Mouse (Mus musculus): ENCODE results near the gene Pan2. TPM values are rescaled to one million over a fixed set of nuclear protein-coding genes. Genes with fewer than 3 reads are reported as not detected.
"Not testable (repeated sequence)": the region's sequence is repeated elsewhere in the genome, so short reads cannot be mapped to it uniquely, and the experiment has no call there.

Pan2 gene
- total RNA-seq (2018; cell fraction: chromatin; rRNA removed): 10 to 100 TPM in 25 of 26 experiments, 1 to 10 TPM in 1; 8.8 to 51.1 (median 37.7) TPM
- 1 to 10 TPM; 2.2 to 6.0 (median 3.9) TPM for total RNA-seq (2018; cell fraction: cytosol; rRNA removed)
- total RNA-seq (2018; cell fraction: nucleus; rRNA removed): 10 to 100 TPM in 25 of 26 experiments, 1 to 10 TPM in 1; 9.7 to 45.3 (median 22.1) TPM
- polyA plus RNA-seq (2018): 2.9 to 5.7 TPM (median 3.4 TPM) in 3 replicates

DNA sequence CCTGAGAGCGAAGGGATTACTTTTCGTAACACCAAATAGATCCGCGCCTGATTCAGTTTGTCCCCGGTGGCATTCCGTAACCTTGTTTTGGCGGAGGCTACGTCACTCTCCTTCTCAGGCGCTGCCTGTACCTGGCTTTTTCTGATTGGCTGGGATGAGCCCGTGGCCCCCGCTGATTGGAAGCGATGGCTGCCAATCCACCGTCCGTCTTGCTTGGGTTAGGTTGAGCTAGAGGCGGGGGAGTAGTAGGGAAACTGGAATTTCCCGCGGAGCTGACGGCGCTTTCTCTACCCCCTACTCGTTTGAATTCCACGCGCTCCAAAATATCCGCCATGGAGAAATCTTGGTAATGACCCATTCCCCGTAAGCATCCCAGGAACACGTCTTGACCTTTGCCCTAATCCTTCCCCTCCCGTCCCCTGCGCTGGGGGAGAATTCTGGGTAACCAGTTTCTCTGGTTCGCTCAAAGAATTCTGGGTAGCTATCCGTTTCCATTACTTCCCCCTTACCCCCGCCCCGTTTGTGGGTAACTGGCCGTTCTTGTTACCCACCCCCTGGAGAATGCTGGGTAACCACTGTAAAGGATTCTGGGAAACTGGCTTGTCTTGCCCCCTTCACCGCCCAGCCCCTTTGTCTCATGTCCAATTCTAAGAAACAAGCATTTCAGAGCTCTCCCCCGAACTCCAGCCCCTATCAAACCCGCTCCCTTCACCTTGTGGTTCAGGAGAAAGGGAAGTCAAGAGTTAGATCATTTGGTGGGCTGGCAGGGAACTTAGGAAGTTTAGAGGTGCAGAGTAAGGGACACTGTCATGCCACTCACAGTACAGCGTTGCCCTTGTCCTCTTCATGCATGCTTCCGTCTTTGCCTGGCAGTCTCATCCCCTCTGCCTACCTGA lies at the start of gene Pan2:
TSS of gene Pan2 (plus strand) at position 210 of the 896 bp plus-strand sequence.
- Histone ChIP-seq H3K27ac (peak within 1 kb of the TSS; percentile 94), H3K79me2 (ENCODE audit: inconsistent target) (no peaks in the 10 kb centered on the region), H3K4me3 (ENCODE audit: inconsistent target) (peak within 1 kb of the TSS; percentile 87), H3K36me3 (ENCODE audit: inconsistent target) (no peaks in the 10 kb centered on the region)
- 2% methylated on average over 37 of the region's 37 CpGs for WGBS (ENCODE audit: missing documents)

DNA sequence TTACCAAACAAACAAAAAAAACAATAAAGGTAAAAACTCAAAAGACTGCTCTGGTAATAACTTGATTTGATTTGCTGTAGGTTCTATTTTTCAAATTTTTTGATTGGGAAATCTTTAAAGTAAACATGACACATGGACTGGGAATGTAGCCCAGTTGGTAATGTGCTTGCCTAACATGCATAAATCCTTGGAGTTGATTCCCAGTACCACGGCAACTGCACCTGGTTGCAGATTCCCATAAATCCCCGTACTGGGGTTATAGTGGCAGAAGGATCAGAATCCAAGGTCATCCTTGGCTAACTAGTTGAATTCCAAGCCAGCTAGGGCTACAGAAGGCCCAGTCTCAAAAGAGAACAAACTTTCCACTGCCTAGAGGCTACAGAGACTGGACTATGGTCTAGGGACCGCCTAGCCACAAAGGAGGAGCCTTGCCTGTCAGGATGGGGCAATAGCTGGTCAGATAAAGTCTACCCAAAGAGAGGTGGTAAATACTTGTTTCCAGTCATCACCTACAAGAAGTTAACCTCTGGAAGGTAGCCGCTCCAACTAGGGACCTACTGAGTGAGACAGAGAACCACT lies 49.4 kb upstream of the Pan2 start, which contains the start of gene Apon:
TSS of gene Apon (plus strand) at position 420 of the 579 bp plus-strand sequence.
- Histone ChIP-seq H3K36me3 (ENCODE audit: inconsistent target) (peaks cover 23% of the 10 kb centered on the region; the same call in 1 of the 2 replicates), H3K27ac (no peak within 1 kb of the TSS), H3K79me2 (ENCODE audit: inconsistent target) (no peaks in the 10 kb centered on the region), H3K4me3 (ENCODE audit: inconsistent target) (no peak within 1 kb of the TSS)
- WGBS (ENCODE audit: missing documents): 94% methylated on average over 4 of the region's 4 CpGs

DNA sequence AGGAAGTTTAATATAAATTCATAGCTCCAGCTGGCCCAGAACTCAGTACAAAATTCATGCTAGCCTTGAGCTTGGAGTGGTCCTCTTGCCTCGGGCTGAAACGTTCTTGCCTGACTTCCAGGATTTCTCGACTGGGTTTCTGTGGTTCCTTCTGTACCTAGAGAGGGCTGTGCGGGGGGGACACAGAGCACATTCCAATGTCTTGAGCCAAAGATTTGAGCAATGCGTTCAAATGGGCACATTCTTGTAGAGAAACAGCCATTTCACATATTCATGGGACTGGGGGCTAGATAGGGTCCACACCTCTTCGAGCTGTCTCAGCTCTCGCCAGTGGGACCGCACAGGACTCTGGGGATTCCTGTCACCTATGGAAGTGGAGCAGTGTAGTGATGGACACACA lies 47.2 kb upstream of the Pan2 start:
- no peak overlapping the region for H3K27ac ChIP-seq
- H3K79me2 ChIP-seq (ENCODE audit: inconsistent target): no peaks in the 10 kb centered on the region
- WGBS (ENCODE audit: missing documents): 96% methylated on average over 8 of the region's 8 CpGs
- H3K4me3 ChIP-seq (ENCODE audit: inconsistent target): no peak overlapping the region
- peaks cover 9% of the 10 kb centered on the region; the same call in 1 of the 2 replicates for H3K36me3 ChIP-seq (ENCODE audit: inconsistent target)

DNA sequence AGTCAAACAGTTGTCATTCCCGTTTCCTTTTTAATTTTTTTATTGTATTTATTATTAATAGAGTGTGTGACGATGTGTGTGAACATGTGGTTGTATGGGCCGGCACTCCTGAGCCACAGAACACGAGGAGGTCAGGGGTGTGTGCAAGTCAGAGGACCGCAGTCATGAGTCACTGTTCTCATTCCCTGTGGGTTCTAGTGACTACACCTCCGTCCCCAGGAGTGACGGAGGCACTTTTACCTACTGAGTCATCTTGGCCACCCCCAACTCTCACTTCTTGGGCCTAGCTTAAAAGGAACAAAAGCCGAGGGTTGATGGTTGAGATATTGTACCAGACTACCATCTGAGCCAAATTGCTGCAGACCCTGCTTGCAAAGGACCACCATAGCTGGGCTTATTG lies 46.8 kb upstream of the Pan2 start:
- peaks cover 9% of the 10 kb centered on the region; the same call in 1 of the 2 replicates for H3K36me3 ChIP-seq (ENCODE audit: inconsistent target)
- H3K27ac ChIP-seq: no peak overlapping the region
- H3K79me2 ChIP-seq (ENCODE audit: inconsistent target): no peaks in the 10 kb centered on the region
- 87% methylated on average over 8 of the region's 8 CpGs for WGBS (ENCODE audit: missing documents)
- no peak overlapping the region for H3K4me3 ChIP-seq (ENCODE audit: inconsistent target)

DNA sequence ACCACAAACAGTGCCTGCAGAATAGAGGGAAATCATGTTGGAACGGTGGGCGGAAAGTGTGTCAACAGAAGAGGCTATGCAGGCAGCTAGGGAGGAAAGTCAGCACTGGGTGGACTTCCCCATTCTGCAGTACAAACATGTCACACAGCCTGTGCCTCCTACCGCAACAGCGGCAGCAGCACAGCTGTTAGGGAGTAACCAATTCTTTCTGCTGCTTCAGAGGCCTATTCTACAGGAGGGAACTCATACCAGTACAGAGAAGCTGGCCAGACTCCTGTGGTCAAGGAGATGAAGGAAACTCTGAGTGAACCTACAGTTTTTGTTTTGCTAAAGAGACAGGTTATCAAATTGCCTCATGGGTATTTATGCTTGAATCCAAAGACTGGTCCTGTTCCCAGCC lies 44.2 kb upstream of the Pan2 start:
- 2% methylated on average over 4 of the region's 4 CpGs for WGBS (ENCODE audit: missing documents)
- H3K36me3 ChIP-seq (ENCODE audit: inconsistent target): no peaks in the 10 kb centered on the region

DNA sequence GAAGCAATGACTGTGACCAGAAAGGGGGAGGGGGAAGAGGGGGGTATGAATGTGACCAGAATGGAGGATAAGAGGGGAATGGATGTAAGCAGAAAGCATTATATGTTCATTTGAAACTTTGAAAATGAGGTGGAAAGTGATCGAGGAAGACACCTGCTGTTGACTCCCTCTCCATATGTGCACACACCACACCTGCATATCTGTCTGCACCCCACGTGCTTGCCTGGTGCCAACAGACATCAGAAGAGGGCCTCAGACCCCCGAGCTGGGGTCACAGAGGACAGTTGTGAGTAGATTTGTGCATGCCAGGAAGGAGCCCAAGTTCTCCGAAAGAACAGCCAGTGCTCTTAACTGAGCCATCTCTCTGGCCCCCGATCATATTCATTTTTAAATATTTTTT lies 43.2 kb upstream of the Pan2 start:
- WGBS (ENCODE audit: missing documents): 85% methylated on average over 5 of the region's 5 CpGs
- Histone ChIP-seq H3K27ac (no peak overlapping the region), H3K4me3 (ENCODE audit: inconsistent target) (no peak overlapping the region), H3K36me3 (ENCODE audit: inconsistent target) (no peaks in the 10 kb centered on the region), H3K79me2 (ENCODE audit: inconsistent target) (no peaks in the 10 kb centered on the region)

More for the DNA sequence above, 44.2 kb upstream of the Pan2 start:
- Histone ChIP-seq H3K4me3 (ENCODE audit: inconsistent target) (no peak overlapping the region), H3K27ac (peak overlapping the region; percentile 61), H3K79me2 (ENCODE audit: inconsistent target) (no peaks in the 10 kb centered on the region)

DNA sequence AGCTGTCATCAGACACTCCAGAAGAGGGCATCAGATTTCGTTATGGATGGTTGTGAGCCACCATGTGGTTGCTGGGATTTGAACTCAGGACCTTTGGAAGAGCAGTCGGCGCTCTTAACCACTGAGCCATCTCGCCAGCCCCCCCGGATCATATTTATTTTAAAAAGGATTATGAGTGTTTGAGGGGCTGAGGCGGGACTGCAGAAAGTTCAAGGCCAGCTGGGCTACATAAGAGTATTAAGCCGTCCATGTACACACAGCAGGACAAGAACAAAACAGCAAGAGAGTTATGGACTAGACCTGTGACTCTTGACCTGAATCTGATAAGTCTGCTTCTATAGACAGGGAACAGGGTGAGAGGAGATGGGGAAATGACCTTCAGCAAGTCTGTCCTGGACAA lies 42.8 kb upstream of the Pan2 start:
- H3K79me2 ChIP-seq (ENCODE audit: inconsistent target); H3K27ac ChIP-seq; H3K4me3 ChIP-seq (ENCODE audit: inconsistent target); H3K36me3 ChIP-seq (ENCODE audit: inconsistent target): not testable (repeated sequence)
- WGBS (ENCODE audit: missing documents): 98% methylated on average over 6 of the region's 7 CpGs

DNA sequence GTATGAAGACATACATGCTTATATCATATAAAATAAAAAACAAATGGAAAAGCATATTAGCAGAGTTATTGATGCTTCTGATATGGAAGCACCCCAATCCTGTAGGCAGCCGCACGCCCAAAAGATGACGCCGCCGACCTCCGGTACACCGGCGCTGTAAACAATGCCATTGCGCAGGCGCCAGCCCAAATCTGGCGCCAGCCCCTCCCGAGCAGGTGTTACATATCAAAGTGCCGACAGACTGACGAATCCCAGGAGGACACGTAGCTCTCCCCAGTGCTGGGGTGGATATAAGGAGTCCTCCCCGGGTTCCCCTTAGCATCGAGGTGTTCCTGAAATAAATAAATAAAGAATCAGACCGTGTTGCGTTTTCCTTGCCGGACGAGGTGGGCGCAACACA lies 40.8 kb upstream of the Pan2 start:
- no peak overlapping the region for H3K4me3 ChIP-seq (ENCODE audit: inconsistent target)
- no peaks in the 10 kb centered on the region for H3K79me2 ChIP-seq (ENCODE audit: inconsistent target)
- 95% methylated on average over 22 of the region's 22 CpGs for WGBS (ENCODE audit: missing documents)
- H3K36me3 ChIP-seq (ENCODE audit: inconsistent target): no peaks in the 10 kb centered on the region
- H3K27ac ChIP-seq: no peak overlapping the region

DNA sequence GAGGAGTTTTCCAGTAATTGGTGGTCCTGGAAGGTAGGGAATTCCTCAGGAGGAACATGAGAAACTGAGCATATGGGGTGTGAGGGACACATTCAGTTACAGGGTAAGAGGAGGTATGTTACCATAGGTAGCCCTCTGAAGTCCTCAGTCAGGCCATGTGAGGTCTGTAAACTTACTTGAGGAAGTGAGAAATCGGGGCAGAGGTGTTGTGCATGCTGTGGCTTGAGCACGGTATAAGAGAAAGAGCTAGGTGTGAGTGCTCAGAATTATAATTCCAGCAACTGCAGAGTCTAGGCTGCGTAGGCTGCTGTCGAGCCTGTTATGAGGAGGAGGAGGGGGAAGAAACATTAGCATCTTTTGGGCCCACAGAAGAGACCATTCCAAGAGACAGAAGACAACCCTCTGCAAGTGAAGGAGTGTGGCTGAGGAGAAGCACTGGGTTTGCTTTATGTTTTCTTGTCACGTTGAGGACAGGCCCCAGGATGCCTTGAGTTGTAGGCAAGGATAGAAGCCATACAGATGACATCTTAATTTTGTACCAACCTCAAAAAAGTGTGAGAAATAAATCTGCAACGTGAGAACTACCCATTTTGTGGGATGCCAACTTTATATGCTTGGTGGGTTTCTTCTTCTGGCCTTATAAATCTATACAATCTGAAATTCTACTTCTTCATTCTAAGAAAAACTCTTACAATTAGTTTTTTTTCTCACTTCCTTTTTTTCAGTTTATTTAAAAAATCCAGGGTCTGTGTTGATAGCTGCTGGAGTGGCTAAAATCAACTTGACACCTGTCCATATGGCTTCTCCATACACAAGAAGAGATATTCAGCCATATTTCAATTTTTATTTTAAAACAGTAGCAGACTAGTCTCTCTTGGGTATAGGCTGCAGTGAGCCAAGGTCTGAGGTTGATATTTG lies 39.5 kb upstream of the Pan2 start:
- no peak overlapping the region for H3K4me3 ChIP-seq (ENCODE audit: inconsistent target)
- H3K36me3 ChIP-seq (ENCODE audit: inconsistent target): no peaks in the 10 kb centered on the region
- WGBS (ENCODE audit: missing documents): 48% methylated on average over 6 of the region's 6 CpGs
- H3K27ac ChIP-seq: no peak overlapping the region
- H3K79me2 ChIP-seq (ENCODE audit: inconsistent target): no peaks in the 10 kb centered on the region

DNA sequence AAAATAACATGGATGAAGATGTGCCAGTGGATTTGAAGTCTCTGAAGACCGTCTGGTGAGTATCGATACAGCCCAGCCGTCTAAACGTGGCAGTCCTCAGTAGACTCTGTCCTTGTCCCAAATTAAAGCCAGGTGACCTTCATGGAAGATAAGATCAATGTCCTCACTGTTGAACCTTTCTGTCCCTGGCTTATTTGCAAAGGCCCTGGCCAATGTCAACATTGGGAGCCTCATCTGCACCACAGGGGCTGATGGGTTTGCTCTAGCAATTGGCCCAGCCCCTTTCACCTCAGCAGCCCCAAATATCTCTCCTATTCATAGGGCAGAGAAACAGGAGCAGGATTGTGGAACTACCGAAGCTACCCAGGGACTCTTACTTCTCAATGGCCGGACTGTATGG lies 34.8 kb upstream of the Pan2 start, which contains the start of gene Apof:
TSS of gene Apof (plus strand) at position 301 of the 400 bp plus-strand sequence.
- peaks cover 5% of the 10 kb centered on the region; the same call in 1 of the 2 replicates for H3K36me3 ChIP-seq (ENCODE audit: inconsistent target)
- 100% methylated on average over 5 of the region's 6 CpGs for WGBS (ENCODE audit: missing documents)
- peaks cover 31% of the 10 kb centered on the region for H3K79me2 ChIP-seq (ENCODE audit: inconsistent target)
- no peak within 1 kb of the TSS; the same call in 1 of the 2 replicates for H3K27ac ChIP-seq
- H3K4me3 ChIP-seq (ENCODE audit: inconsistent target): no peak within 1 kb of the TSS

DNA sequence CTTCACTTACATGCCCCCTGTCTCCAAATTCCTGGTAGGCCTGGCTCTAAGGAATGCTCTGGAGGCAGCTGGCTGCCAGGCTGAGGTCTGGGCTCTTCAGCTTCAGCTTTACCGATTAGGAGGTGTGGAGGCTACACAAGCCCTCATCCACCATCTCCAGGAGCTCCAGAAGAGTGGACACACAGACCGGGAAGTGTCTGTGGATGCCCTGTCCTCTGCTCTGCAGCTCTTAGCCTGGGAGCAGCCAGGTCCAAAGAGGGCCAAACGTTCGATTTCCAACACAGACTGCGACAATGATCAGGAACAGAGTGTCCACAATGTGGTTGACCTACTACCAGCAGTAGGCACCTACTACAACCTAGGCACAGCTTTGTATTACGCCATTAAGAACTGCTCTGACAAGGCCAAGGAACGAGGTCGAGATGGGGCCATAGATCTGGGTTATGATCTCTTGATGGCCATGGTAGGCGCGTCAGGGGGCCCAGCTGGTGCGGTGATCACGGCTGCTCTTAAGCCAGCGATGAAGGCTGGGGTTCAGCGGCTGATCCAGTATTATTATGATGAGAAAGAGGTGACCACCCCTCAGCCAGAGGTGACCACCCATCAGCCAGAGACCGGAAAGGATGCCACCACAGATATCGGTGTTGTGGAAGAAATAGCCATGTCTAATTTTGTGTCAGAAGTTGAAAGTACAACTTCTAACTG lies 33.8 kb upstream of the Pan2 start:
- Histone ChIP-seq H3K36me3 (ENCODE audit: inconsistent target) (peaks cover 14% of the 10 kb centered on the region; the same call in 1 of the 2 replicates), H3K4me3 (ENCODE audit: inconsistent target) (peak overlapping the region; percentile 95), H3K27ac (peak overlapping the region; percentile 86), H3K79me2 (ENCODE audit: inconsistent target) (peaks cover 41% of the 10 kb centered on the region)
- 98% methylated on average over 15 of the region's 16 CpGs for WGBS (ENCODE audit: missing documents)

DNA sequence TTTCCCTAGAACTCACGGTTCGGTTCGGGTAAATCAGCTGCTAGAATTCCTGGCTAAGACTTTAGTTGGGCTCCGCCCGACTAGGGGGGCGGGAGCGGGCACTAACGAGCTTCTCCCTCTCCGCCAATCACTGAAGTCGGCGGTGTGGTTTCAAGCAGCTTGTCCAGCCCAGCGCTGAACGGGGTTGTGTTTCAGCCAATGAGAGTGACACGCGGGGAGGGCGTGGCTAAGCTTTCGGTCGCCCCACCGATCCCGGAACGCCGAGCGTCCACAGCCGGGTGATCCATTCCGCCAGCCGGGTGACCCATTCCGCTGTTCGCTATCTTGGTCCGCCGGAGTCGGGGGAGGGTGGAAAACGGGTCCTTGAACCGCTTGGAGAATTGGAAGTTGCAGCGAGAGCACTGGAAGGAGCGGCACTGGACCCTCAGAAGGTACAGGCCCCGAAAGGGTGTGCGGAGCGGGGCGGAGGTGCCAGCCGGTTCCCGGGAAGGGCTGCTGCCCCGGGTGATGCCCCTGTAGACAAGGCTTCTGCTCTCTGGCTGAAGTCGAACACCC lies 32.8 kb upstream of the Pan2 start, which contains the start of gene Stat2:
TSS of gene Stat2 (plus strand) at position 273 of the 555 bp plus-strand sequence.
- WGBS (ENCODE audit: missing documents): under 1% methylated on average over 36 of the region's 43 CpGs
- H3K4me3 ChIP-seq (ENCODE audit: inconsistent target): peak within 1 kb of the TSS; percentile 95
- H3K36me3 ChIP-seq (ENCODE audit: inconsistent target): peaks cover 22% of the 10 kb centered on the region; the same call in 1 of the 2 replicates
- H3K79me2 ChIP-seq (ENCODE audit: inconsistent target): peaks cover 51% of the 10 kb centered on the region
- H3K27ac ChIP-seq: peak within 1 kb of the TSS; percentile 86

DNA sequence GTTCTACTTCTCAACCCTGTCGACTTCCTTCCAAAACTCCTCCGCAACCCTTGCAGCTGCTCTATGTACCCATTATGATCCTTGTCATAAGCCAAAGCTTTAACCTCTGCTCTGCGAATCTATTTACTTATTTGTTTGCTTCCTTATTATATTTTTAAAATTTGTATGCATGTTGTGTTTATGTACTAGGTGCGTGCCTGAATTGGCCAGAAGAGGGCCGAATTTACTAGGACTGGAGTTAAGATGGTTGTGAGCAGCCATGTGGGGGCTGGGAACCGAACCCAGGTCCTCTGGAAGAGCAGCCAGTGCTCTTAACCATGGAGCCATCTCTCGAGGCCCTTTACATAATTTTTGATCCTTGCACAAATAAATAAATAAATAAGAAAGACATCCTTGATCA lies 32.3 kb upstream of the Pan2 start:
- peak overlapping the region; percentile 86 for H3K27ac ChIP-seq
- peaks cover 25% of the 10 kb centered on the region; the same call in 1 of the 2 replicates for H3K36me3 ChIP-seq (ENCODE audit: inconsistent target)
- WGBS (ENCODE audit: missing documents): 40% methylated on average over 7 of the region's 7 CpGs
- peaks cover 56% of the 10 kb centered on the region for H3K79me2 ChIP-seq (ENCODE audit: inconsistent target)
- H3K4me3 ChIP-seq (ENCODE audit: inconsistent target): peak overlapping the region; percentile 95

Data from macrophage (primary cell).